Mouse (Mus musculus) forebrain, embryonic 14.5 days (tissue): ENCODE data around the gene 1110002E22Rik. TPM values are rescaled to one million over a fixed set of nuclear protein-coding genes. Genes with fewer than 3 reads are reported as not detected.
A peak's percentile ranks its signal among the peaks of the same experiment; 100 is the strongest.

ENCODE experiments used
- ATAC-seq: fragments of 200-750 bp; cut with Nextera tagmentation; 2 replicates; pipeline ENCODE4 v1.8.0; 2017; ENCODE audit warnings: mild to moderate bottlenecking, moderate library complexity
- DNase-seq: peaks from one replicate; pipeline ENCODE4 v3.0.0-alpha.2; 2015; ENCODE audit warnings: low spot score
- H3K27ac ChIP-seq: fragments of 300-500 bp; sonication (generic); 2 replicates; pipeline ENCODE4 v1.5.1; 2014; ENCODE audit warnings: low read depth, mild to moderate bottlenecking, control low read depth, low read length, moderate library complexity
- H3K27me3 ChIP-seq: fragments of 300-500 bp; sonication (generic); replicated peaks from 2 replicates; pipeline ENCODE4 v1.6.1; 2014; ENCODE audit warnings: low read length, control low read depth, mixed read lengths; ENCODE audit not compliant: control insufficient read depth, insufficient read depth
- H3K36me3 ChIP-seq: fragments of 300-500 bp; sonication (generic); 2 replicates; pipeline ENCODE4 v1.6.1; 2014; ENCODE audit warnings: low read length, control low read depth; ENCODE audit not compliant: control insufficient read depth, insufficient read depth
- H3K4me1 ChIP-seq: fragments of 300-500 bp; sonication (generic); 2 replicates; pipeline ENCODE4 v1.6.1; 2014; ENCODE audit warnings: antibody characterized with exemption, low read length, control low read depth; ENCODE audit not compliant: control insufficient read depth, insufficient read depth
- H3K4me2 ChIP-seq: fragments of 300-500 bp; sonication (generic); 2 replicates; pipeline ENCODE4 v1.6.1; 2014; ENCODE audit warnings: mild to moderate bottlenecking, control low read depth, low read length
- H3K4me3 ChIP-seq: fragments of 300-500 bp; sonication (generic); 2 replicates; pipeline ENCODE4 v1.5.1; 2014; ENCODE audit warnings: low read depth, low read length, control low read depth
- H3K9ac ChIP-seq: fragments of 300-500 bp; sonication (generic); 2 replicates; pipeline ENCODE4 v1.6.1; 2014; ENCODE audit warnings: mild to moderate bottlenecking, low read length, control low read depth, moderate library complexity
- H3K9me3 ChIP-seq: fragments of 300-500 bp; sonication (generic); replicated peaks from 2 replicates; pipeline ENCODE4 v1.6.1; 2016; ENCODE audit warnings: low read length, control low read depth, mixed read lengths; ENCODE audit not compliant: control insufficient read depth
- WGBS: fragments of 180-500 bp; shearing (Covaris S2); extraction: QIAGEN DNeasy Blood & Tissue Kit; methylation state at CpG from one replicate; pipeline ENCODE4 v1.1.7; 2014; 5-methylcytosine and 5-hydroxymethylcytosine counted together
- polyA plus RNA-seq: library from polyadenylated mRNA; unstranded; fragments of >200 nt; fragmentation: Nextera tagmentation; extraction: Ambion mirVana; gene quantifications from 2 replicates; pipeline ENCODE4 v1.2.1, GENCODE M21; 2014

The 1110002E22Rik gene
- polyA plus RNA-seq, 1 experiment from 2014 or later = 0.03 TPM

- no peaks in the 10 kb centered on the region for H3K27me3 ChIP-seq
- H3K4me3 ChIP-seq = no peak overlapping the region
- no peak overlapping the region; the same call in 1 of the 2 replicates for H3K27ac ChIP-seq
- H3K4me2 ChIP-seq = no peak overlapping the region
- WGBS = 41% methylated on average over 1 of the region's 1 CpGs
- H3K36me3 ChIP-seq = no peaks in the 10 kb centered on the region
- ATAC-seq = peak; percentile 40; the same call in 1 of the 2 replicates
- H3K9me3 ChIP-seq = no peaks in the 10 kb centered on the region
- H3K9ac ChIP-seq = no peak overlapping the region
- peak; percentile 23 for DNase-seq
- H3K4me1 ChIP-seq = no peaks in the 10 kb centered on the region
Measured at GRCm38 (mm10) chr3:138130692-138131091, 65.8 kb downstream of the 1110002E22Rik start.

Other genes with a start within 250 kb of the 1110002E22Rik start
- 1,646 and 1,983 TPM in 2 replicates for gene H2afz, start 200.6 kb upstream of the 1110002E22Rik start, polyA plus RNA-seq
- 6.3 and 9.1 TPM in 2 replicates for gene Dnajb14, start 197.4 kb upstream of the 1110002E22Rik start, polyA plus RNA-seq
- 143 and 153 TPM in 2 replicates for gene Lamtor3, start 146.5 kb upstream of the 1110002E22Rik start, polyA plus RNA-seq
- 2.4 and 4.4 TPM in 2 replicates for gene Dapp1, start 83.5 kb upstream of the 1110002E22Rik start, polyA plus RNA-seq
- not detected in 2 replicates for gene Gm5105, start 2.3 kb downstream of the 1110002E22Rik start, polyA plus RNA-seq
- gene Trmt10a, start 78.4 kb downstream of the 1110002E22Rik start, polyA plus RNA-seq = 6.0 and 9.5 TPM in 2 replicates
- gene Mttp, start 79.9 kb downstream of the 1110002E22Rik start, polyA plus RNA-seq = 7.5 and 8.6 TPM in 2 replicates
- gene 4930579F01Rik, start 128.8 kb downstream of the 1110002E22Rik start, polyA plus RNA-seq = not detected in 2 replicates
- 0.14 and 0.96 TPM in 2 replicates for gene Adh7, start 152.7 kb downstream of the 1110002E22Rik start, polyA plus RNA-seq
- 0.47 and 0.57 TPM in 2 replicates for gene Adh1, start 195.9 kb downstream of the 1110002E22Rik start, polyA plus RNA-seq
- not detected in 2 replicates for gene Adh6a, start 248.2 kb downstream of the 1110002E22Rik start, polyA plus RNA-seq